Mouse (Mus musculus) brain, embryonic 14.5 days (tissue): Measurements from ENCODE around the gene Prkar1a.

Experiments
- CTCF ChIP-seq: fragments of 200-500 bp; IDR thresholded peaks from 2 replicates; pipeline ENCODE4 v1.5.1; 2012; ENCODE audit warnings: inconsistent platforms, mild to moderate bottlenecking, moderate library complexity, borderline replicate concordance; ENCODE audit not compliant: insufficient read depth, insufficient read length; ENCODE audit errors: extremely low read depth
- POLR2A ChIP-seq: fragments of 200-500 bp; IDR thresholded peaks from 2 replicates; pipeline ENCODE4 v1.6.1; 2012; ENCODE audit warnings: mild to moderate bottlenecking, inconsistent platforms, borderline replicate concordance; ENCODE audit not compliant: poor library complexity, insufficient read depth, insufficient read length, severe bottlenecking; ENCODE audit errors: extremely low read depth

- no peak for TF ChIP-seq CTCF
- TF ChIP-seq POLR2A = no peak
These were observed 20.0 kb downstream of the Prkar1a start for GRCm38 (mm10) chr11:109669149-109669708.
